Mouse (Mus musculus) testis, adult 2 months (tissue): ENCODE measurements at regions not wholly inside any gene's neighbourhood (a gene's known extent, or its start where the extent isn't known, plus 50 kb on each side); places are given as distances from the start of the nearest gene placed in this dataset.
A peak's percentile ranks its signal among the peaks of the same experiment; 100 is the strongest.
"Not testable (repeated sequence)": the region's sequence is repeated elsewhere in the genome, so short reads cannot be mapped to it uniquely, and the experiment has no call there.

Source experiments
- H3K27ac ChIP-seq: fragments of 200-500 bp; 2 replicates; pipeline ENCODE4 v1.5.1; 2012; ENCODE audit warnings: low read depth, low read length; ENCODE audit not compliant: control insufficient read depth, insufficient read depth
- H3K27me3 ChIP-seq: fragments of 200-500 bp; 2 replicates; pipeline ENCODE4 v1.6.1; 2012; ENCODE audit warnings: mild to moderate bottlenecking, low read length, moderate library complexity; ENCODE audit not compliant: control insufficient read depth, insufficient read depth
- H3K36me3 ChIP-seq: fragments of 200-500 bp; 2 replicates; pipeline ENCODE4 v1.6.1; 2012; ENCODE audit warnings: mild to moderate bottlenecking, low read length; ENCODE audit not compliant: control insufficient read depth, insufficient read depth
- H3K4me1 ChIP-seq: fragments of 200-500 bp; 2 replicates; pipeline ENCODE4 v1.6.1; 2012; ENCODE audit warnings: low read length; ENCODE audit not compliant: control insufficient read depth, insufficient read depth
- H3K4me3 ChIP-seq: fragments of 200-500 bp; 2 replicates; pipeline ENCODE4 v1.5.1; 2012; ENCODE audit warnings: low read depth, mild to moderate bottlenecking, low read length, moderate library complexity, mixed read lengths; ENCODE audit not compliant: control insufficient read depth
- POLR2A ChIP-seq: fragments of 200-500 bp; IDR thresholded peaks from 2 replicates; pipeline ENCODE4 v1.6.1; 2012; ENCODE audit warnings: low read depth, mild to moderate bottlenecking, inconsistent platforms, low read length, moderate library complexity; ENCODE audit not compliant: control insufficient read depth

GRCm38 (mm10) chr17:6489926-6490564 is 60.1 kb downstream of the Dynlt1b start:
- H3K27ac ChIP-seq, H3K4me1 ChIP-seq, H3K36me3 ChIP-seq, H3K27me3 ChIP-seq: not testable (repeated sequence)
- H3K4me3 ChIP-seq: peak overlapping the region; percentile 66

- not testable (repeated sequence) for H3K27ac ChIP-seq, H3K4me1 ChIP-seq, H3K36me3 ChIP-seq, H3K27me3 ChIP-seq, H3K4me3 ChIP-seq
Measured at GRCm38 (mm10) chr17:6490565-6490935, 60.6 kb downstream of the Dynlt1b start.

GRCm38 (mm10) chr17:6492501-6492900 is 62.6 kb downstream of the Dynlt1b start:
- peak overlapping the region; percentile 81 for H3K4me3 ChIP-seq
- H3K27me3 ChIP-seq: not testable (repeated sequence)

GRCm38 (mm10) chr17:6492950-6493349 is 63.0 kb downstream of the Dynlt1b start:
- Histone ChIP-seq H3K27ac (peak overlapping the region; percentile 81), H3K4me3 (peak overlapping the region; percentile 90)
- H3K36me3 ChIP-seq, H3K27me3 ChIP-seq, H3K4me1 ChIP-seq: not testable (repeated sequence)
- peak; percentile 79; the same call in 1 of the 2 replicates for TF ChIP-seq POLR2A

More at GRCm38 (mm10) chr17:6492501-6492900, 62.6 kb downstream of the Dynlt1b start:
- H3K36me3 ChIP-seq, H3K4me1 ChIP-seq: not testable (repeated sequence)
- peak overlapping the region; percentile 10; the same call in 1 of the 2 replicates for H3K27ac ChIP-seq

GRCm38 (mm10) chr17:6496491-6496890 is 66.6 kb downstream of the Dynlt1b start:
- H3K27ac ChIP-seq, H3K36me3 ChIP-seq, H3K27me3 ChIP-seq, H3K4me3 ChIP-seq, H3K4me1 ChIP-seq: not testable (repeated sequence)

- H3K27ac ChIP-seq, H3K4me3 ChIP-seq, H3K27me3 ChIP-seq, H3K4me1 ChIP-seq, H3K36me3 ChIP-seq: not testable (repeated sequence)
Measured at GRCm38 (mm10) chr17:6502676-6503075, 72.8 kb downstream of the Dynlt1b start.

- not testable (repeated sequence) for H3K27me3 ChIP-seq, H3K27ac ChIP-seq, H3K4me1 ChIP-seq, H3K4me3 ChIP-seq, H3K36me3 ChIP-seq
Measured at GRCm38 (mm10) chr17:6505896-6506295, 76.0 kb downstream of the Dynlt1b start.

- H3K4me3 ChIP-seq, H3K27me3 ChIP-seq, H3K27ac ChIP-seq, H3K4me1 ChIP-seq, H3K36me3 ChIP-seq: not testable (repeated sequence)
Measured at GRCm38 (mm10) chr17:6515128-6515527, 85.2 kb downstream of the Dynlt1b start.

GRCm38 (mm10) chr17:6519107-6519506 is 82.4 kb upstream of the Dynlt1c start:
- H3K4me1 ChIP-seq, H3K27ac ChIP-seq, H3K36me3 ChIP-seq, H3K4me3 ChIP-seq, H3K27me3 ChIP-seq: not testable (repeated sequence)

GRCm38 (mm10) chr17:6520001-6520400 is 81.5 kb upstream of the Dynlt1c start:
- not testable (repeated sequence) for H3K27me3 ChIP-seq, H3K36me3 ChIP-seq, H3K4me3 ChIP-seq, H3K4me1 ChIP-seq, H3K27ac ChIP-seq

GRCm38 (mm10) chr17:6520751-6521150 is 80.7 kb upstream of the Dynlt1c start:
- not testable (repeated sequence) for H3K27ac ChIP-seq, H3K36me3 ChIP-seq, H3K27me3 ChIP-seq, H3K4me1 ChIP-seq, H3K4me3 ChIP-seq

- H3K36me3 ChIP-seq, H3K27ac ChIP-seq, H3K27me3 ChIP-seq, H3K4me3 ChIP-seq, H3K4me1 ChIP-seq: not testable (repeated sequence)
Measured at GRCm38 (mm10) chr17:6522185-6522584, 79.3 kb upstream of the Dynlt1c start.
